Mouse (Mus musculus) MEL (cell line): ENCODE measurements around the gene Cdc5l. TPM values are rescaled to one million over a fixed set of nuclear protein-coding genes. Genes with fewer than 3 reads are reported as not detected.

ENCODE experiments used
- DNase-seq: peaks from one replicate; pipeline ENCODE4 v3.0.0; 2011; ENCODE audit warnings: low read depth, low spot score
- H3K27ac ChIP-seq: 2 replicates; pipeline ENCODE4 v1.5.1; 2012; ENCODE audit warnings: low read depth, mild to moderate bottlenecking, control low read depth, low read length, moderate library complexity; ENCODE audit not compliant: control insufficient read depth
- H3K27me3 ChIP-seq, 2 experiments: fragments of 150-350 bp in 1 of 2; sonication (generic) in 1 of 2; 2 replicates each; pipeline ENCODE4 v1.6.1; 2012; ENCODE audit warnings: low read length in 2 of 2, mild to moderate bottlenecking in 2 of 2, improper control_type of control experiment in 1 of 2, moderate library complexity in 1 of 2; ENCODE audit not compliant: insufficient read depth in 2 of 2, control insufficient read depth in 1 of 2
- H3K36me3 ChIP-seq, 2 experiments: 2 replicates each; pipeline ENCODE4 v1.6.1; 2012 to 2014; ENCODE audit warnings: low read length in 2 of 2, improper control_type of control experiment in 1 of 2, inconsistent platforms in 1 of 2, mild to moderate bottlenecking in 1 of 2; ENCODE audit not compliant: insufficient read depth in 2 of 2, control insufficient read depth in 1 of 2
- H3K4me1 ChIP-seq, 2 experiments: fragments of 150-350 bp in 1 of 2; sonication (generic) in 1 of 2; 2 replicates each; pipeline ENCODE4 v1.6.1; 2012; ENCODE audit warnings: low read length in 2 of 2, improper control_type of control experiment in 1 of 2, mild to moderate bottlenecking in 1 of 2; ENCODE audit not compliant: insufficient read depth in 2 of 2, control insufficient read depth in 1 of 2
- H3K4me3 ChIP-seq, 2 experiments: fragments of 150-350 bp in 1 of 2; sonication (generic) in 1 of 2; 2 replicates each; pipeline ENCODE4 v1.5.1; 2012; ENCODE audit warnings: low read depth in 2 of 2, low read length in 2 of 2, mild to moderate bottlenecking in 2 of 2, moderate library complexity in 2 of 2, control low read depth in 1 of 2, improper control_type of control experiment in 1 of 2; ENCODE audit not compliant: control insufficient read depth in 1 of 2, insufficient read depth in 1 of 2
- H3K79me2 ChIP-seq: 2 replicates; pipeline ENCODE4 v1.6.1; 2012; ENCODE audit warnings: mild to moderate bottlenecking, low read length, moderate library complexity; ENCODE audit not compliant: control insufficient read depth, poor library complexity, insufficient read depth
- H3K9ac ChIP-seq: 2 replicates; pipeline ENCODE4 v1.6.1; 2012; ENCODE audit warnings: low read depth, mild to moderate bottlenecking, control low read depth, low read length, moderate library complexity; ENCODE audit not compliant: control insufficient read depth, poor library complexity, severe bottlenecking
- H3K9me3 ChIP-seq: fragments of 150-350 bp; sonication (generic); replicated peaks from 2 replicates; pipeline ENCODE4 v1.6.1; 2012; ENCODE audit warnings: mild to moderate bottlenecking, low read length, improper control_type of control experiment, moderate library complexity; ENCODE audit not compliant: insufficient read depth
- BHLHE40 ChIP-seq: IDR thresholded peaks from 2 replicates; pipeline ENCODE4 v1.6.1; 2012; ENCODE audit warnings: low read depth, mild to moderate bottlenecking, inconsistent platforms, low read length, improper control_type of control experiment, borderline replicate concordance
- CHD2 ChIP-seq: IDR thresholded peaks from 2 replicates; pipeline ENCODE4 v1.6.1; 2011; ENCODE audit warnings: low read length, improper control_type of control experiment
- CTCF ChIP-seq, 3 experiments: IDR thresholded peaks in 2 of 3; conservative IDR thresholded peaks in 1 of 3; 2 replicates each; pipeline ENCODE4 v1.5.1; 2011 to 2012; ENCODE audit warnings: low read length in 3 of 3, low read depth in 2 of 3, mild to moderate bottlenecking in 2 of 3, improper control_type of control experiment in 1 of 3, inconsistent platforms in 1 of 3, mixed read lengths in 1 of 3, moderate library complexity in 1 of 3; ENCODE audit not compliant: control insufficient read depth in 1 of 3, insufficient read depth in 1 of 3, poor library complexity in 1 of 3, severe bottlenecking in 1 of 3
- E2F4 ChIP-seq: IDR thresholded peaks from 2 replicates; pipeline ENCODE4 v1.6.1; 2011; ENCODE audit warnings: low read depth, low read length, improper control_type of control experiment, borderline replicate concordance
- ELF1 ChIP-seq: IDR thresholded peaks from 2 replicates; pipeline ENCODE4 v1.6.1; 2014; ENCODE audit warnings: low read depth, mild to moderate bottlenecking, inconsistent platforms, low read length, improper control_type of control experiment, moderate library complexity
- MAFK ChIP-seq: IDR thresholded peaks from 2 replicates; pipeline ENCODE4 v1.6.1; 2011; ENCODE audit warnings: low read depth, mild to moderate bottlenecking, low read length, improper control_type of control experiment, borderline replicate concordance
- MAX ChIP-seq: IDR thresholded peaks from 2 replicates; pipeline ENCODE4 v1.6.1; 2011; ENCODE audit warnings: low read length, improper control_type of control experiment
- MAZ ChIP-seq: IDR thresholded peaks from 2 replicates; pipeline ENCODE4 v1.6.1; 2012; ENCODE audit warnings: low read depth, mild to moderate bottlenecking, inconsistent platforms, low read length, improper control_type of control experiment
- MEF2A ChIP-seq: IDR thresholded peaks from 2 replicates; pipeline ENCODE4 v1.6.1; 2014; ENCODE audit warnings: low read depth, mild to moderate bottlenecking, inconsistent platforms, low read length, improper control_type of control experiment; ENCODE audit not compliant: poor library complexity, insufficient replicate concordance, severe bottlenecking; ENCODE audit errors: extremely low read depth
- MXI1 ChIP-seq: IDR thresholded peaks from 2 replicates; pipeline ENCODE4 v1.6.1; 2011; ENCODE audit warnings: mild to moderate bottlenecking, low read depth, low read length, improper control_type of control experiment
- POLR2A ChIP-seq, 2 experiments: IDR thresholded peaks; 2 replicates each; pipeline ENCODE4 v1.6.1; 2011 to 2012; ENCODE audit warnings: low read length in 2 of 2, mild to moderate bottlenecking in 2 of 2, control low read depth in 1 of 2, improper control_type of control experiment in 1 of 2, low read depth in 1 of 2, moderate library complexity in 1 of 2; ENCODE audit not compliant: control insufficient read depth in 1 of 2, insufficient read depth in 1 of 2, poor library complexity in 1 of 2
- POLR2AphosphoS2 ChIP-seq: IDR thresholded peaks from 2 replicates; pipeline ENCODE4 v1.6.1; 2011; ENCODE audit warnings: low read length, improper control_type of control experiment
- RAD21 ChIP-seq: IDR thresholded peaks from 2 replicates; pipeline ENCODE4 v1.6.1; 2011; ENCODE audit warnings: mild to moderate bottlenecking, low read depth, low read length, improper control_type of control experiment
- SMC3 ChIP-seq: IDR thresholded peaks from 2 replicates; pipeline ENCODE4 v1.6.1; 2011; ENCODE audit warnings: low read depth, low read length, improper control_type of control experiment
- TCF12 ChIP-seq: IDR thresholded peaks from 2 replicates; pipeline ENCODE4 v1.6.1; 2014; ENCODE audit warnings: low read depth, mild to moderate bottlenecking, inconsistent platforms, low read length, improper control_type of control experiment, moderate library complexity
- USF1 ChIP-seq: IDR thresholded peaks from 2 replicates; pipeline ENCODE4 v1.6.1; 2014; ENCODE audit warnings: low read depth, mild to moderate bottlenecking, inconsistent platforms, low read length, improper control_type of control experiment, moderate library complexity
- ZC3H11A ChIP-seq: IDR thresholded peaks from 2 replicates; pipeline ENCODE4 v1.6.1; 2012; ENCODE audit warnings: low read depth, mild to moderate bottlenecking, inconsistent platforms, low read length, improper control_type of control experiment
- ZMIZ1 ChIP-seq: IDR thresholded peaks from 2 replicates; pipeline ENCODE4 v1.6.1; 2012; ENCODE audit warnings: low read depth, mild to moderate bottlenecking, inconsistent platforms, low read length, improper control_type of control experiment, moderate library complexity
- ZNF384 ChIP-seq: IDR thresholded peaks from 2 replicates; pipeline ENCODE4 v1.6.1; 2012; ENCODE audit warnings: low read depth, mild to moderate bottlenecking, inconsistent platforms, low read length, improper control_type of control experiment
- polyA plus RNA-seq, 2 experiments: library from polyadenylated mRNA; stranded (reverse) in 1 of 2; unstranded in 1 of 2; fragments of >175 nt in 1 of 2; fragments of >200 nt in 1 of 2; gene quantifications; 2 replicates each; pipeline versions ENCODE4 v1.2.1 to v1.2.4; 2012; ENCODE audit warnings: low replicate concordance in 2 of 2, low read depth in 1 of 2; ENCODE audit not compliant: insufficient read length in 2 of 2, insufficient read depth in 1 of 2, missing spikeins in 1 of 2
- total RNA-seq: library from RNA; depleted of rRNA; stranded (reverse); fragments of 300-350 nt; gene quantifications from 2 replicates; pipeline ENCODE4 v1.2.3, GENCODE M21; 2012

The Cdc5l gene
- total and polyA plus RNA-seq, 3 experiments = 69.9 to 89.0 TPM; not detected in 1

- no peak overlapping the region for H3K27ac ChIP-seq
- H3K27me3 ChIP-seq = no peaks in the 10 kb centered on the region
- H3K9me3 ChIP-seq = no peaks in the 10 kb centered on the region
- no peak overlapping the region for H3K9ac ChIP-seq
- H3K4me1 ChIP-seq = no peaks in the 10 kb centered on the region
- H3K36me3 ChIP-seq = peaks cover 2 to 49% of the 10 kb centered on the region in 2 experiments; a peak in 3 of 4 replicates
- H3K79me2 ChIP-seq = no peaks in the 10 kb centered on the region
- H3K4me3 ChIP-seq = no peak overlapping the region
- no peak for TF ChIP-seq ZNF384
- TF ChIP-seq MEF2A = no peak
- no peak for TF ChIP-seq CHD2
- no peak for TF ChIP-seq TCF12
- no peak for TF ChIP-seq MAFK
- no peak for TF ChIP-seq SMC3
- no peak for TF ChIP-seq ZC3H11A
- no peak for TF ChIP-seq E2F4
- no peak for TF ChIP-seq MAX
- TF ChIP-seq POLR2AphosphoS2 = no peak
- no peak for TF ChIP-seq POLR2A (IDR thresholded peaks at IDR 0.05; ENCODE audit: control insufficient read depth in 1 of 2, insufficient read depth in 1 of 2, low read depth in 1 of 2, low read length in 2 of 2, poor library complexity in 1 of 2)
- TF ChIP-seq ELF1 = no peak
- TF ChIP-seq BHLHE40 = no peak
- no peak for TF ChIP-seq USF1
- TF ChIP-seq, all 39 proteins: peak for 0
- DNase-seq = no peak
These were observed 24.8 kb downstream of the Cdc5l start for GRCm38 (mm10) chr17:45408719-45409118.

- TF ChIP-seq CTCF (IDR thresholded peaks at IDR 0.05 in 2 of 3, conservative IDR thresholded peaks at IDR 0.05 in 1 of 3; ENCODE audit: control insufficient read depth in 1 of 3, insufficient read depth in 1 of 3, low read depth in 2 of 3, low read length in 3 of 3, poor library complexity in 1 of 3, severe bottlenecking in 1 of 3) = peak; percentile 31 to 46 (median 44); a peak in 5 of 6 replicates
- TF ChIP-seq MXI1 = no peak
- TF ChIP-seq SMC3 = 0 out of 2 replicates have a peak, but pooled peaks have one; percentile 9
- TF ChIP-seq ZC3H11A = no peak
- DNase-seq = peak; percentile 52
- H3K36me3 ChIP-seq = peaks cover 0 to 50% of the 10 kb centered on the region in 2 experiments; a peak in 2 of 4 replicates
These were observed 27.3 kb downstream of the Cdc5l start for GRCm38 (mm10) chr17:45406281-45406680.

GRCm38 (mm10) chr17:45403207-45403606 is 30.3 kb downstream of the Cdc5l start:
- H3K4me1 ChIP-seq = no peaks in the 10 kb centered on the region
- no peaks in the 10 kb centered on the region for H3K27me3 ChIP-seq
- DNase-seq = peak; percentile 73
- H3K36me3 ChIP-seq = peaks cover 0 to 38% of the 10 kb centered on the region in 2 experiments; a peak in 2 of 4 replicates
- TF ChIP-seq MXI1 = no peak
- peak; percentile 32 to 69 (median 61); a peak in 5 of 6 replicates for TF ChIP-seq CTCF (IDR thresholded peaks at IDR 0.05 in 2 of 3, conservative IDR thresholded peaks at IDR 0.05 in 1 of 3; ENCODE audit: control insufficient read depth in 1 of 3, insufficient read depth in 1 of 3, low read depth in 2 of 3, low read length in 3 of 3, poor library complexity in 1 of 3, severe bottlenecking in 1 of 3)
- no peak for TF ChIP-seq ZMIZ1
- no peak for TF ChIP-seq USF1
- no peak for TF ChIP-seq MAZ
- peak; percentile 24; the same call in 1 of the 2 replicates for TF ChIP-seq SMC3
- TF ChIP-seq RAD21 = peak; percentile 24
- H3K9ac ChIP-seq = no peak overlapping the region
- no peak overlapping the region for H3K27ac ChIP-seq
- H3K4me3 ChIP-seq = no peak overlapping the region
- no peaks in the 10 kb centered on the region for H3K9me3 ChIP-seq
- peaks cover 3% of the 10 kb centered on the region; the same call in 1 of the 2 replicates for H3K79me2 ChIP-seq

More at GRCm38 (mm10) chr17:45406281-45406680, 27.3 kb downstream of the Cdc5l start:
- Histone ChIP-seq H3K27me3 (no peaks in the 10 kb centered on the region), H3K9me3 (no peaks in the 10 kb centered on the region), H3K4me1 (no peaks in the 10 kb centered on the region), H3K9ac (no peak overlapping the region), H3K27ac (no peak overlapping the region), H3K4me3 (no peak overlapping the region), H3K79me2 (no peaks in the 10 kb centered on the region)
